Mouse (Mus musculus) G1E (cell line): ENCODE measurements around the gene Ppip5k1.

Experiments used
- CTCF ChIP-seq: IDR thresholded peaks from 2 replicates; pipeline ENCODE4 v1.5.1; 2012; ENCODE audit warnings: low read depth, low read length, inconsistent platforms, mixed read lengths
- GATA1 ChIP-seq: IDR thresholded peaks from 2 replicates; pipeline ENCODE4 v1.6.1; 2012; ENCODE audit warnings: borderline replicate concordance, low read length, inconsistent platforms, mixed read lengths
- TAL1 ChIP-seq: conservative IDR thresholded peaks from 2 replicates; pipeline ENCODE4 v1.6.1; 2012; ENCODE audit warnings: low read depth, low read length, inconsistent platforms, mixed read lengths

DNA sequence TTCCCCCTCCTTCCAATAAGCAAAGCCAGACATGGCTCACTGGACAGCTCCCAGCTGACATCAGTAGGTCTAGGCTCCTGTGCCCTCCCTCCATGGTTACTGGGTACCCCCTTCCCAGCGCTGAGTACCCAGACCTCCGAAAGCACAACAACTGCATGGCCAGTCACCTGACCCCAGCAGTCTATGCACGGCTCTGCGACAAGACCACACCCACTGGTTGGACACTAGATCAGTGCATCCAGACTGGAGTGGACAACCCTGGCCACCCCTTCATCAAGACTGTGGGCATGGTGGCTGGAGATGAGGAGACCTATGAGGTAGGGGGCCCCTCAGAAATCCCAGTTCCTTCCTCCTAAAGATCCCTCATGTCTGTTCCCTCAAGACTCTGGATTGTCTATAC is 4.3 kb upstream of the Ppip5k1 start:
- TF ChIP-seq CTCF (no peak), GATA1 (no peak), TAL1 (no peak)
